Mouse (Mus musculus) intestine, embryonic 15.5 days (tissue): ENCODE data around the gene Bean1. TPM values are rescaled to one million over a fixed set of nuclear protein-coding genes. Genes with fewer than 3 reads are reported as not detected.
"Not testable (repeated sequence)": the region's sequence is repeated elsewhere in the genome, so short reads cannot be mapped to it uniquely, and the experiment has no call there.

Source experiments
- ATAC-seq: fragments of 200-750 bp; cut with Nextera tagmentation; 2 replicates; pipeline ENCODE4 v1.8.0; 2017; ENCODE audit warnings: moderate TSS enrichment, moderate library complexity
- H3K27ac ChIP-seq: fragments of 300-500 bp; sonication (generic); 2 replicates; pipeline ENCODE4 v1.5.1; 2015; ENCODE audit warnings: mild to moderate bottlenecking, inconsistent platforms
- H3K27me3 ChIP-seq: fragments of 300-500 bp; sonication (generic); replicated peaks from 2 replicates; pipeline ENCODE4 v1.6.1; 2015; ENCODE audit warnings: inconsistent platforms
- H3K36me3 ChIP-seq: fragments of 300-500 bp; sonication (generic); 2 replicates; pipeline ENCODE4 v1.6.1; 2015; ENCODE audit warnings: inconsistent platforms
- H3K4me1 ChIP-seq: fragments of 300-500 bp; sonication (generic); replicated peaks from 2 replicates; pipeline ENCODE4 v1.6.1; 2015; ENCODE audit warnings: inconsistent platforms
- H3K4me2 ChIP-seq: fragments of 300-500 bp; sonication (generic); replicated peaks from 2 replicates; pipeline ENCODE4 v1.6.1; 2015; ENCODE audit warnings: mild to moderate bottlenecking, inconsistent platforms
- H3K4me3 ChIP-seq: fragments of 300-500 bp; sonication (generic); replicated peaks from 2 replicates; pipeline ENCODE4 v1.5.1; 2015; ENCODE audit warnings: inconsistent platforms
- H3K9ac ChIP-seq: fragments of 300-500 bp; sonication (generic); 2 replicates; pipeline ENCODE4 v1.6.1; 2015; ENCODE audit warnings: inconsistent platforms
- H3K9me3 ChIP-seq: fragments of 300-500 bp; sonication (generic); 2 replicates; pipeline ENCODE4 v1.6.1; 2016; ENCODE audit warnings: inconsistent platforms
- WGBS: fragments of 180-500 bp; shearing (Covaris S2); methylation state at CpG from one replicate; pipeline ENCODE4 v1.1.7; 2015; 5-methylcytosine and 5-hydroxymethylcytosine counted together
- polyA plus RNA-seq: library from polyadenylated mRNA; unstranded; fragments of >200 nt; fragmentation: Nextera tagmentation; extraction: Ambion mirVana; gene quantifications from 2 replicates; pipeline ENCODE4 v1.2.1, GENCODE M21; 2015

Bean1 gene
- polyA plus RNA-seq, 1 experiment from 2014 or later: 1.3 TPM

- 82% methylated on average over 7 of the region's 7 CpGs for WGBS
- H3K9ac ChIP-seq: no peak overlapping the region
- no peaks in the 10 kb centered on the region for H3K36me3 ChIP-seq
- no peaks in the 10 kb centered on the region for H3K9me3 ChIP-seq
- H3K4me1 ChIP-seq: peaks cover 12% of the 10 kb centered on the region
- no peaks in the 10 kb centered on the region for H3K27me3 ChIP-seq
- no peak overlapping the region for H3K4me3 ChIP-seq
- ATAC-seq: no peak
- no peak overlapping the region for H3K27ac ChIP-seq
- no peak overlapping the region for H3K4me2 ChIP-seq
These were observed 79.3 kb downstream of the Bean1 start for GRCm38 (mm10) chr8:104249442-104249996.

- 3% methylated on average over 41 of the region's 41 CpGs for WGBS
- peak; percentile 90 for ATAC-seq
- Histone ChIP-seq H3K4me2 (peak within 1 kb of the TSS; percentile 75), H3K4me1 (peaks cover 12% of the 10 kb centered on the region), H3K9me3 (no peaks in the 10 kb centered on the region), H3K9ac (peak within 1 kb of the TSS; percentile 70), H3K36me3 (no peaks in the 10 kb centered on the region), H3K27me3 (no peaks in the 10 kb centered on the region), H3K4me3 (peak within 1 kb of the TSS; percentile 60), H3K27ac (peak within 1 kb of the TSS; percentile 89)
These were observed 80.5 kb downstream of the Bean1 start, which contains the start of gene Cklf for GRCm38 (mm10) chr8:104250439-104251367. TSS of gene Cklf (plus strand) at chr8:104250861.

GRCm38 (mm10) chr8:104251461-104251860 lies 81.2 kb downstream of the Bean1 start:
- peak; percentile 56 for ATAC-seq
- Histone ChIP-seq H3K27ac (peak overlapping the region; percentile 89; the same call in 1 of the 2 replicates), H3K9ac (peak overlapping the region; percentile 70), H3K27me3 (no peaks in the 10 kb centered on the region), H3K4me2 (peak overlapping the region; percentile 75), H3K9me3 (no peaks in the 10 kb centered on the region), H3K4me3 (peak overlapping the region; percentile 60), H3K36me3 (no peaks in the 10 kb centered on the region), H3K4me1 (peaks cover 12% of the 10 kb centered on the region)
- WGBS: 0% methylated on average over 7 of the region's 7 CpGs

GRCm38 (mm10) chr8:104253016-104253415 lies 82.8 kb downstream of the Bean1 start:
- no peak for ATAC-seq
- Histone ChIP-seq H3K9ac (no peak overlapping the region), H3K4me2 (no peak overlapping the region), H3K9me3 (no peaks in the 10 kb centered on the region), H3K27me3 (no peaks in the 10 kb centered on the region), H3K4me1 (no peaks in the 10 kb centered on the region), H3K27ac (no peak overlapping the region), H3K4me3 (no peak overlapping the region), H3K36me3 (0 out of 2 replicates have a peak, but pooled peaks cover 2% of the 10 kb centered on the region)
- 90% methylated on average over 3 of the region's 3 CpGs for WGBS

- not testable (repeated sequence) for H3K4me3 ChIP-seq, H3K4me1 ChIP-seq, H3K9me3 ChIP-seq, H3K27me3 ChIP-seq, H3K27ac ChIP-seq, H3K4me2 ChIP-seq, H3K9ac ChIP-seq, ATAC-seq
- WGBS: 95% methylated on average over 5 of the region's 5 CpGs
- peaks cover 21% of the 10 kb centered on the region for H3K36me3 ChIP-seq
These were observed 91.6 kb downstream of the Bean1 start for GRCm38 (mm10) chr8:104261802-104262201.

GRCm38 (mm10) chr8:104264271-104264935 lies 94.2 kb downstream of the Bean1 start:
- not testable (repeated sequence) for ATAC-seq, H3K4me2 ChIP-seq, H3K27me3 ChIP-seq, H3K9me3 ChIP-seq, H3K27ac ChIP-seq, H3K9ac ChIP-seq, H3K4me1 ChIP-seq, H3K4me3 ChIP-seq, H3K36me3 ChIP-seq
- 96% methylated on average over 22 of the region's 22 CpGs for WGBS

- ATAC-seq: 0 out of 2 replicates have a peak, but pooled peaks have one; percentile 20
- H3K4me3 ChIP-seq: no peak overlapping the region
- no peaks in the 10 kb centered on the region for H3K9me3 ChIP-seq
- H3K27me3 ChIP-seq: no peaks in the 10 kb centered on the region
- H3K4me1 ChIP-seq: no peaks in the 10 kb centered on the region
- no peak overlapping the region for H3K27ac ChIP-seq
- no peak overlapping the region for H3K9ac ChIP-seq
- H3K36me3 ChIP-seq: peaks cover 8% of the 10 kb centered on the region; the same call in 1 of the 2 replicates
- H3K4me2 ChIP-seq: no peak overlapping the region
These were observed 98.1 kb downstream of the Bean1 start for GRCm38 (mm10) chr8:104268368-104268767.

Other genes starting within 250 kb of the Bean1 start
- 25.3 and 26.0 TPM in 2 replicates for gene Cdh5, start 68.8 kb upstream of the Bean1 start, polyA plus RNA-seq
- 14.2 and 15.3 TPM in 2 replicates for gene Tk2, start 78.1 kb downstream of the Bean1 start, polyA plus RNA-seq
- 37.2 and 41.4 TPM in 2 replicates for gene Cklf, start 80.4 kb downstream of the Bean1 start, polyA plus RNA-seq
- not detected in 2 replicates for gene Cmtm2a, start 122.7 kb downstream of the Bean1 start, polyA plus RNA-seq
- not detected in 2 replicates for gene Gm45711, start 139.6 kb downstream of the Bean1 start, polyA plus RNA-seq
- not detected in 2 replicates for gene Cmtm1, start 139.7 kb downstream of the Bean1 start, polyA plus RNA-seq
- gene Gm11020, start 151.1 kb downstream of the Bean1 start, polyA plus RNA-seq: not detected in 2 replicates
- gene Cmtm2b, start 151.8 kb downstream of the Bean1 start, polyA plus RNA-seq: not detected in 2 replicates
- gene Cmtm3, start 169.0 kb downstream of the Bean1 start, polyA plus RNA-seq: 111 and 126 TPM in 2 replicates
- gene Cmtm4, start 225.4 kb downstream of the Bean1 start, polyA plus RNA-seq: 6.3 and 6.9 TPM in 2 replicates